Mouse (Mus musculus) left cerebral cortex, adult 2 months (tissue): ENCODE data around the gene Slc2a8. TPM values are rescaled to one million over a fixed set of nuclear protein-coding genes. Genes with fewer than 3 reads are reported as not detected.

Source experiments
- DNase-seq, 2 experiments: peaks; one replicate each; pipeline ENCODE4 v3.0.0; 2021 to 2022; ENCODE audit warnings: low spot score in 2 of 2, mixed read lengths in 1 of 2; ENCODE audit errors: extremely low spot score in 1 of 2
- H3K27ac ChIP-seq: fragments of 200-600 bp; 2 replicates; pipeline ENCODE4 v1.8.1; 2022
- H3K4me3 ChIP-seq: fragments of 200-600 bp; 2 replicates; pipeline ENCODE4 v1.8.1; 2022
- CTCF ChIP-seq: fragments of 200-600 bp; IDR thresholded peaks from 2 replicates; pipeline ENCODE4 v1.8.1; 2022; ENCODE audit warnings: antibody characterized with exemption, mild to moderate bottlenecking, moderate library complexity
- intact Hi-C: fragments of 180-260 bp; cut with DNase I; formaldehyde crosslinking; loops from one replicate; pipeline ENCODE4 v1.15.1; 2025
- total RNA-seq, 2 experiments: library from RNA; stranded (reverse); gene quantifications; 2 replicates each; pipeline ENCODE4 v1.2.3; 2021

The Slc2a8 gene
- total RNA-seq, 2 experiments from 2014 or later = 23.9 to 26.7 TPM

- no peak for DNase-seq
- Histone ChIP-seq H3K4me3 (no peak overlapping the region), H3K27ac (peak overlapping the region; percentile 54)
- no peak for TF ChIP-seq CTCF
- intact Hi-C loops = no loop called here
Measured at GRCm38 (mm10) chr2:32969326-32969725, 12.6 kb downstream of the Slc2a8 start.

GRCm38 (mm10) chr2:32968024-32968614 lies 13.8 kb downstream of the Slc2a8 start:
- TF ChIP-seq CTCF = no peak
- intact Hi-C loops = no loop called here
- H3K27ac ChIP-seq = peak overlapping the region; percentile 99
- H3K4me3 ChIP-seq = peak overlapping the region; percentile 70
- no peak for DNase-seq

GRCm38 (mm10) chr2:32966689-32967631 lies 14.9 kb downstream of the Slc2a8 start:
- Histone ChIP-seq H3K27ac (peak overlapping the region; percentile 99), H3K4me3 (peak overlapping the region; percentile 70)
- peak; percentile 88 for DNase-seq
- intact Hi-C loops = no loop called here
- peak; percentile 50 for TF ChIP-seq CTCF

- Histone ChIP-seq H3K4me3 (peak overlapping the region; percentile 70), H3K27ac (peak overlapping the region; percentile 99)
- no peak for TF ChIP-seq CTCF
- intact Hi-C loops = no loop called here
- DNase-seq = no peak
Measured at GRCm38 (mm10) chr2:32966184-32966688, 15.6 kb downstream of the Slc2a8 start.

GRCm38 (mm10) chr2:32965511-32966183 lies 16.2 kb downstream of the Slc2a8 start:
- Histone ChIP-seq H3K27ac (no peak overlapping the region; the same call in 1 of the 2 replicates), H3K4me3 (no peak overlapping the region)
- TF ChIP-seq CTCF = no peak
- intact Hi-C loops = no loop called here
- no peak for DNase-seq

GRCm38 (mm10) chr2:32964659-32965457 lies 17.0 kb downstream of the Slc2a8 start:
- TF ChIP-seq CTCF = no peak
- DNase-seq = no peak
- H3K27ac ChIP-seq = no peak overlapping the region
- intact Hi-C loops = no loop called here
- H3K4me3 ChIP-seq = no peak overlapping the region

- TF ChIP-seq CTCF = no peak
- no peak overlapping the region for H3K27ac ChIP-seq
- no peak overlapping the region for H3K4me3 ChIP-seq
- intact Hi-C loops = no loop called here
- DNase-seq = no peak
Measured at GRCm38 (mm10) chr2:32963981-32964380, 17.9 kb downstream of the Slc2a8 start.

- Histone ChIP-seq H3K27ac (no peak overlapping the region), H3K4me3 (no peak overlapping the region)
- intact Hi-C loops = no loop called here
- no peak for DNase-seq
- no peak for TF ChIP-seq CTCF
Measured at GRCm38 (mm10) chr2:32963544-32963943, 18.3 kb downstream of the Slc2a8 start.

- Histone ChIP-seq H3K4me3 (peak overlapping the region; percentile 73), H3K27ac (peak overlapping the region; percentile 92; the same call in 1 of the 2 replicates)
- TF ChIP-seq CTCF = no peak
- intact Hi-C loops = no loop called here
- no peak for DNase-seq
Measured at GRCm38 (mm10) chr2:32962875-32963220, 19.0 kb downstream of the Slc2a8 start.

GRCm38 (mm10) chr2:32962062-32962874 lies 19.6 kb downstream of the Slc2a8 start:
- intact Hi-C loops = no loop called here
- Histone ChIP-seq H3K27ac (peak overlapping the region; percentile 92), H3K4me3 (peak overlapping the region; percentile 73)
- DNase-seq = no peak
- TF ChIP-seq CTCF = no peak
